Mouse (Mus musculus) MEL (cell line): Measurements from ENCODE around the gene Khdc1a. TPM values are rescaled to one million over a fixed set of nuclear protein-coding genes. Genes with fewer than 3 reads are reported as not detected.
A peak's percentile ranks its signal among the peaks of the same experiment; 100 is the strongest.

ENCODE experiments used
- DNase-seq: peaks from one replicate; pipeline ENCODE4 v3.0.0; 2011; ENCODE audit warnings: low read depth, low spot score
- H3K27ac ChIP-seq: 2 replicates; pipeline ENCODE4 v1.5.1; 2012; ENCODE audit warnings: low read depth, mild to moderate bottlenecking, control low read depth, low read length, moderate library complexity; ENCODE audit not compliant: control insufficient read depth
- H3K27me3 ChIP-seq, 2 experiments: fragments of 150-350 bp in 1 of 2; sonication (generic) in 1 of 2; 2 replicates each; pipeline ENCODE4 v1.6.1; 2012; ENCODE audit warnings: low read length in 2 of 2, mild to moderate bottlenecking in 2 of 2, improper control_type of control experiment in 1 of 2, moderate library complexity in 1 of 2; ENCODE audit not compliant: insufficient read depth in 2 of 2, control insufficient read depth in 1 of 2
- H3K36me3 ChIP-seq, 2 experiments: 2 replicates each; pipeline ENCODE4 v1.6.1; 2012 to 2014; ENCODE audit warnings: low read length in 2 of 2, improper control_type of control experiment in 1 of 2, inconsistent platforms in 1 of 2, mild to moderate bottlenecking in 1 of 2; ENCODE audit not compliant: insufficient read depth in 2 of 2, control insufficient read depth in 1 of 2
- H3K4me1 ChIP-seq, 2 experiments: fragments of 150-350 bp in 1 of 2; sonication (generic) in 1 of 2; 2 replicates each; pipeline ENCODE4 v1.6.1; 2012; ENCODE audit warnings: low read length in 2 of 2, improper control_type of control experiment in 1 of 2, mild to moderate bottlenecking in 1 of 2; ENCODE audit not compliant: insufficient read depth in 2 of 2, control insufficient read depth in 1 of 2
- H3K4me3 ChIP-seq, 2 experiments: fragments of 150-350 bp in 1 of 2; sonication (generic) in 1 of 2; 2 replicates each; pipeline ENCODE4 v1.5.1; 2012; ENCODE audit warnings: low read depth in 2 of 2, low read length in 2 of 2, mild to moderate bottlenecking in 2 of 2, moderate library complexity in 2 of 2, control low read depth in 1 of 2, improper control_type of control experiment in 1 of 2; ENCODE audit not compliant: control insufficient read depth in 1 of 2, insufficient read depth in 1 of 2
- H3K79me2 ChIP-seq: 2 replicates; pipeline ENCODE4 v1.6.1; 2012; ENCODE audit warnings: mild to moderate bottlenecking, low read length, moderate library complexity; ENCODE audit not compliant: control insufficient read depth, poor library complexity, insufficient read depth
- H3K9ac ChIP-seq: 2 replicates; pipeline ENCODE4 v1.6.1; 2012; ENCODE audit warnings: low read depth, mild to moderate bottlenecking, control low read depth, low read length, moderate library complexity; ENCODE audit not compliant: control insufficient read depth, poor library complexity, severe bottlenecking
- H3K9me3 ChIP-seq: fragments of 150-350 bp; sonication (generic); replicated peaks from 2 replicates; pipeline ENCODE4 v1.6.1; 2012; ENCODE audit warnings: mild to moderate bottlenecking, low read length, improper control_type of control experiment, moderate library complexity; ENCODE audit not compliant: insufficient read depth
- BHLHE40 ChIP-seq: IDR thresholded peaks from 2 replicates; pipeline ENCODE4 v1.6.1; 2012; ENCODE audit warnings: low read depth, mild to moderate bottlenecking, inconsistent platforms, low read length, improper control_type of control experiment, borderline replicate concordance
- CHD1 ChIP-seq: IDR thresholded peaks from 2 replicates; pipeline ENCODE4 v1.6.1; 2012; ENCODE audit warnings: low read depth, mild to moderate bottlenecking, inconsistent platforms, low read length, improper control_type of control experiment
- CTCF ChIP-seq, 3 experiments: IDR thresholded peaks in 2 of 3; conservative IDR thresholded peaks in 1 of 3; 2 replicates each; pipeline ENCODE4 v1.5.1; 2011 to 2012; ENCODE audit warnings: low read length in 3 of 3, low read depth in 2 of 3, mild to moderate bottlenecking in 2 of 3, improper control_type of control experiment in 1 of 3, inconsistent platforms in 1 of 3, mixed read lengths in 1 of 3, moderate library complexity in 1 of 3; ENCODE audit not compliant: control insufficient read depth in 1 of 3, insufficient read depth in 1 of 3, poor library complexity in 1 of 3, severe bottlenecking in 1 of 3
- E2F4 ChIP-seq: IDR thresholded peaks from 2 replicates; pipeline ENCODE4 v1.6.1; 2011; ENCODE audit warnings: low read depth, low read length, improper control_type of control experiment, borderline replicate concordance
- ELF1 ChIP-seq: IDR thresholded peaks from 2 replicates; pipeline ENCODE4 v1.6.1; 2014; ENCODE audit warnings: low read depth, mild to moderate bottlenecking, inconsistent platforms, low read length, improper control_type of control experiment, moderate library complexity
- EP300 ChIP-seq, 2 experiments: IDR thresholded peaks; 2 replicates each; pipeline ENCODE4 v1.6.1; 2011; ENCODE audit warnings: improper control_type of control experiment in 2 of 2, low read length in 2 of 2, low read depth in 1 of 2, mild to moderate bottlenecking in 1 of 2
- ETS1 ChIP-seq: IDR thresholded peaks from 2 replicates; pipeline ENCODE4 v1.6.1; 2012; ENCODE audit warnings: low read depth, mild to moderate bottlenecking, inconsistent platforms, low read length, improper control_type of control experiment, moderate library complexity
- GABPA ChIP-seq: IDR thresholded peaks from 2 replicates; pipeline ENCODE4 v1.6.1; 2012; ENCODE audit warnings: low read depth, mild to moderate bottlenecking, inconsistent platforms, low read length, improper control_type of control experiment, moderate library complexity
- GATA1 ChIP-seq: IDR thresholded peaks from 2 replicates; pipeline ENCODE4 v1.6.1; 2011; ENCODE audit warnings: low read depth, low read length, improper control_type of control experiment
- JUND ChIP-seq: IDR thresholded peaks from 2 replicates; pipeline ENCODE4 v1.6.1; 2011; ENCODE audit warnings: low read depth, mild to moderate bottlenecking, improper control_type of control experiment, low read length
- KAT2A ChIP-seq: conservative IDR thresholded peaks from 2 replicates; pipeline ENCODE4 v1.6.1; 2012; ENCODE audit warnings: low read depth, low read length, improper control_type of control experiment, inconsistent platforms
- MAFK ChIP-seq: IDR thresholded peaks from 2 replicates; pipeline ENCODE4 v1.6.1; 2011; ENCODE audit warnings: low read depth, mild to moderate bottlenecking, low read length, improper control_type of control experiment, borderline replicate concordance
- MAZ ChIP-seq: IDR thresholded peaks from 2 replicates; pipeline ENCODE4 v1.6.1; 2012; ENCODE audit warnings: low read depth, mild to moderate bottlenecking, inconsistent platforms, low read length, improper control_type of control experiment
- MXI1 ChIP-seq: IDR thresholded peaks from 2 replicates; pipeline ENCODE4 v1.6.1; 2011; ENCODE audit warnings: mild to moderate bottlenecking, low read depth, low read length, improper control_type of control experiment
- MYC ChIP-seq: IDR thresholded peaks from 2 replicates; pipeline ENCODE4 v1.6.1; 2011; ENCODE audit warnings: low read depth, mild to moderate bottlenecking, low read length, improper control_type of control experiment, moderate library complexity
- NRF1 ChIP-seq: IDR thresholded peaks from 2 replicates; pipeline ENCODE4 v1.6.1; 2014; ENCODE audit warnings: low read depth, mild to moderate bottlenecking, inconsistent platforms, low read length, improper control_type of control experiment, moderate library complexity; ENCODE audit not compliant: poor library complexity, insufficient read depth, severe bottlenecking
- POLR2A ChIP-seq, 2 experiments: IDR thresholded peaks; 2 replicates each; pipeline ENCODE4 v1.6.1; 2011 to 2012; ENCODE audit warnings: low read length in 2 of 2, mild to moderate bottlenecking in 2 of 2, control low read depth in 1 of 2, improper control_type of control experiment in 1 of 2, low read depth in 1 of 2, moderate library complexity in 1 of 2; ENCODE audit not compliant: control insufficient read depth in 1 of 2, insufficient read depth in 1 of 2, poor library complexity in 1 of 2
- POLR2AphosphoS2 ChIP-seq: IDR thresholded peaks from 2 replicates; pipeline ENCODE4 v1.6.1; 2011; ENCODE audit warnings: low read length, improper control_type of control experiment
- POLR2AphosphoS5 ChIP-seq: IDR thresholded peaks from 2 replicates; pipeline ENCODE4 v1.6.1; 2012; ENCODE audit warnings: low read depth, borderline replicate concordance, mild to moderate bottlenecking, inconsistent platforms, low read length, moderate library complexity, mixed read lengths
- SIN3A ChIP-seq: IDR thresholded peaks from 2 replicates; pipeline ENCODE4 v1.6.1; 2012; ENCODE audit warnings: low read length, improper control_type of control experiment, inconsistent platforms
- SMC3 ChIP-seq: IDR thresholded peaks from 2 replicates; pipeline ENCODE4 v1.6.1; 2011; ENCODE audit warnings: low read depth, low read length, improper control_type of control experiment
- TBP ChIP-seq: IDR thresholded peaks from 2 replicates; pipeline ENCODE4 v1.8.0; 2011; ENCODE audit warnings: low read depth, low read length, improper control_type of control experiment
- TCF12 ChIP-seq: IDR thresholded peaks from 2 replicates; pipeline ENCODE4 v1.6.1; 2014; ENCODE audit warnings: low read depth, mild to moderate bottlenecking, inconsistent platforms, low read length, improper control_type of control experiment, moderate library complexity
- USF1 ChIP-seq: IDR thresholded peaks from 2 replicates; pipeline ENCODE4 v1.6.1; 2014; ENCODE audit warnings: low read depth, mild to moderate bottlenecking, inconsistent platforms, low read length, improper control_type of control experiment, moderate library complexity
- USF2 ChIP-seq, 2 experiments: IDR thresholded peaks; 2 replicates each; pipeline ENCODE4 v1.6.1; 2011 to 2012; ENCODE audit warnings: improper control_type of control experiment in 2 of 2, low read length in 2 of 2, borderline replicate concordance in 1 of 2, inconsistent platforms in 1 of 2, low read depth in 1 of 2, mild to moderate bottlenecking in 1 of 2; ENCODE audit not compliant: insufficient read depth in 1 of 2
- ZC3H11A ChIP-seq: IDR thresholded peaks from 2 replicates; pipeline ENCODE4 v1.6.1; 2012; ENCODE audit warnings: low read depth, mild to moderate bottlenecking, inconsistent platforms, low read length, improper control_type of control experiment
- ZKSCAN1 ChIP-seq: IDR thresholded peaks from 2 replicates; pipeline ENCODE4 v1.6.1; 2012; ENCODE audit warnings: low read depth, mild to moderate bottlenecking, inconsistent platforms, low read length, improper control_type of control experiment, moderate library complexity
- ZMIZ1 ChIP-seq: IDR thresholded peaks from 2 replicates; pipeline ENCODE4 v1.6.1; 2012; ENCODE audit warnings: low read depth, mild to moderate bottlenecking, inconsistent platforms, low read length, improper control_type of control experiment, moderate library complexity
- ZNF384 ChIP-seq: IDR thresholded peaks from 2 replicates; pipeline ENCODE4 v1.6.1; 2012; ENCODE audit warnings: low read depth, mild to moderate bottlenecking, inconsistent platforms, low read length, improper control_type of control experiment
- polyA plus RNA-seq, 2 experiments: library from polyadenylated mRNA; stranded (reverse) in 1 of 2; unstranded in 1 of 2; fragments of >175 nt in 1 of 2; fragments of >200 nt in 1 of 2; gene quantifications; 2 replicates each; pipeline versions ENCODE4 v1.2.1 to v1.2.4; 2012; ENCODE audit warnings: low replicate concordance in 2 of 2, low read depth in 1 of 2; ENCODE audit not compliant: insufficient read length in 2 of 2, insufficient read depth in 1 of 2, missing spikeins in 1 of 2
- total RNA-seq: library from RNA; depleted of rRNA; stranded (reverse); fragments of 300-350 nt; gene quantifications from 2 replicates; pipeline ENCODE4 v1.2.3, GENCODE M21; 2012

The Khdc1a gene
- total and polyA plus RNA-seq, 3 experiments: 0.08 TPM; not detected in 2

DNA sequence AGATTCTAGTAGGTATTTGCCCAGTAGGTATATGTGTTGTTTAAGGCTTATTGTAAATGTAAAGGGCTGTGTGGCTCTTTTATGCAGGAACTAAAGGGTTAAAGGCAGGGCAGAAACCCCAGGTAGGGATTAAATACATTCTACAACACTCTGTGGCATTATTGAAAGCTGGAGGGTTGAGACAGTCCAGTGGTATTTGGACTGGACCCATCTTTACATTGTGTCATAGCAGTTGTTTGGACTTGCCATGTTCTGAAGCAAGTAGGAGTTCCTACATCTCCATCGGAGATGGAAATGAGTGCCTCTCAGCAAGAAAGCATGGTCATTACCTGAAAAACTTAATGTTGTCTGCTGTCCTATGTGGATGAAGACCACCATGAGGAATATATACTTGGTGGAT lies 8.7 kb upstream of the Khdc1a start:
- TF ChIP-seq GATA1: no peak
- TF ChIP-seq TBP: no peak
- TF ChIP-seq MAFK: no peak
- no peak for TF ChIP-seq ELF1
- no peak for TF ChIP-seq ZMIZ1
- no peak for TF ChIP-seq POLR2AphosphoS2
- no peak for TF ChIP-seq POLR2AphosphoS5
- no peak for TF ChIP-seq TCF12
- no peak for TF ChIP-seq KAT2A
- TF ChIP-seq JUND: no peak
- no peak for TF ChIP-seq MAZ
- TF ChIP-seq SMC3: no peak
- TF ChIP-seq CTCF (IDR thresholded peaks at IDR 0.05 in 2 of 3, conservative IDR thresholded peaks at IDR 0.05 in 1 of 3; ENCODE audit: control insufficient read depth in 1 of 3, insufficient read depth in 1 of 3, low read depth in 2 of 3, low read length in 3 of 3, poor library complexity in 1 of 3, severe bottlenecking in 1 of 3): no peak
- TF ChIP-seq, all 39 proteins: peak for 0
- no peak overlapping the region for H3K9ac ChIP-seq

DNA sequence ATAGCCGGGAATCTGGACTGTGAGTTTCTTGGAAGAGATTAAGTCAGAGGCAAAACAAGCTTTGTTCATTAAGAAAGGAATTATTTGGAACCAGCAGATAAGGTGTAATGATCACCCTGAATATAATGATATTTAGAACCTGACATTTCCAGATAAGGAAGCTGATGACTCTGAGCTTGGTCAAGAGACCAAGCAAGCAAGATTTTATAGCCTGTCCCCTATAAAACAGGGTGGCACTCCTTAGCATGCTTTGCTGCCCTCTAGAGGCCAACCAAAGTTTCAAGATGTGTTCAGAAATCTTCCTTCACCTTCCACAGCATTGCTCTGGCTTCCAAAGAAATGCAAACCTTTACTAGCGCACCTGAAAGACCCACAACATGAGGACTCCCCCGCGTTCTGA lies 5.2 kb upstream of the Khdc1a start:
- peaks cover 0 to 15% of the 10 kb centered on the region in 2 experiments; a peak in 2 of 4 replicates for H3K36me3 ChIP-seq
- H3K4me3 ChIP-seq: peak overlapping the region; percentile 16 to 43; a peak in 3 of 4 replicates
- DNase-seq: peak; percentile 88
- H3K4me1 ChIP-seq: peaks cover 2 to 17% of the 10 kb centered on the region in 2 experiments; a peak in 3 of 4 replicates
- peak overlapping the region; percentile 91 for H3K27ac ChIP-seq
- no peaks in the 10 kb centered on the region for H3K27me3 ChIP-seq
- H3K9me3 ChIP-seq: no peaks in the 10 kb centered on the region
- H3K79me2 ChIP-seq: no peaks in the 10 kb centered on the region; the same call in 1 of the 2 replicates
- peak overlapping the region; percentile 69 for H3K9ac ChIP-seq
- TF ChIP-seq ELF1: no peak
- no peak for TF ChIP-seq BHLHE40
- TF ChIP-seq POLR2AphosphoS2: no peak
- no peak for TF ChIP-seq NRF1
- peak; percentile 67 to 91 (median 82) for TF ChIP-seq CTCF (IDR thresholded peaks at IDR 0.05 in 2 of 3, conservative IDR thresholded peaks at IDR 0.05 in 1 of 3; ENCODE audit: control insufficient read depth in 1 of 3, insufficient read depth in 1 of 3, low read depth in 2 of 3, low read length in 3 of 3, poor library complexity in 1 of 3, severe bottlenecking in 1 of 3)
- TF ChIP-seq JUND: no peak
- TF ChIP-seq TCF12: peak; percentile 51; the same call in 1 of the 2 replicates
- no peak for TF ChIP-seq CHD1
- TF ChIP-seq SIN3A: no peak
- TF ChIP-seq POLR2A (IDR thresholded peaks at IDR 0.05; ENCODE audit: control insufficient read depth in 1 of 2, insufficient read depth in 1 of 2, low read depth in 1 of 2, low read length in 2 of 2, poor library complexity in 1 of 2): no peak
- no peak for TF ChIP-seq MXI1
- TF ChIP-seq EP300 (IDR thresholded peaks at IDR 0.05; ENCODE audit: low read depth in 1 of 2, low read length in 2 of 2): peak in 1 of 2 experiments; percentile 57; a peak in 2 of 4 replicates
- TF ChIP-seq SMC3: peak; percentile 85
- TF ChIP-seq ETS1: peak; percentile 49; the same call in 1 of the 2 replicates
- TF ChIP-seq ZNF384: no peak
- TF ChIP-seq E2F4: no peak
- no peak for TF ChIP-seq MYC
- TF ChIP-seq ZKSCAN1: no peak
- TF ChIP-seq GABPA: no peak
- TF ChIP-seq POLR2AphosphoS5: no peak
- TF ChIP-seq ZC3H11A: peak; percentile 92
- no peak for TF ChIP-seq KAT2A
- TF ChIP-seq USF1: no peak
- no peak for TF ChIP-seq USF2 (IDR thresholded peaks at IDR 0.05; ENCODE audit: borderline replicate concordance in 1 of 2, insufficient read depth in 1 of 2, low read depth in 1 of 2, low read length in 2 of 2)
- TF ChIP-seq TBP: 0 out of 2 replicates have a peak, but pooled peaks have one; percentile 10

More for the DNA sequence above, 8.7 kb upstream of the Khdc1a start:
- peaks cover 0 to 24% of the 10 kb centered on the region in 2 experiments; a peak in 2 of 4 replicates for H3K36me3 ChIP-seq
- no peak overlapping the region for H3K4me3 ChIP-seq
- no peaks in the 10 kb centered on the region for H3K27me3 ChIP-seq
- no peak for DNase-seq
- H3K27ac ChIP-seq: no peak overlapping the region
- H3K79me2 ChIP-seq: no peaks in the 10 kb centered on the region; the same call in 1 of the 2 replicates
- H3K4me1 ChIP-seq: peaks cover 9 to 26% of the 10 kb centered on the region in 2 experiments
- H3K9me3 ChIP-seq: no peaks in the 10 kb centered on the region; the same call in 1 of the 2 replicates
